Mouse (Mus musculus): Measurements from ENCODE around the gene Epm2aip1.
A peak's percentile ranks its signal among the peaks of the same experiment; 100 is the strongest.

Epm2aip1 gene

DNA sequence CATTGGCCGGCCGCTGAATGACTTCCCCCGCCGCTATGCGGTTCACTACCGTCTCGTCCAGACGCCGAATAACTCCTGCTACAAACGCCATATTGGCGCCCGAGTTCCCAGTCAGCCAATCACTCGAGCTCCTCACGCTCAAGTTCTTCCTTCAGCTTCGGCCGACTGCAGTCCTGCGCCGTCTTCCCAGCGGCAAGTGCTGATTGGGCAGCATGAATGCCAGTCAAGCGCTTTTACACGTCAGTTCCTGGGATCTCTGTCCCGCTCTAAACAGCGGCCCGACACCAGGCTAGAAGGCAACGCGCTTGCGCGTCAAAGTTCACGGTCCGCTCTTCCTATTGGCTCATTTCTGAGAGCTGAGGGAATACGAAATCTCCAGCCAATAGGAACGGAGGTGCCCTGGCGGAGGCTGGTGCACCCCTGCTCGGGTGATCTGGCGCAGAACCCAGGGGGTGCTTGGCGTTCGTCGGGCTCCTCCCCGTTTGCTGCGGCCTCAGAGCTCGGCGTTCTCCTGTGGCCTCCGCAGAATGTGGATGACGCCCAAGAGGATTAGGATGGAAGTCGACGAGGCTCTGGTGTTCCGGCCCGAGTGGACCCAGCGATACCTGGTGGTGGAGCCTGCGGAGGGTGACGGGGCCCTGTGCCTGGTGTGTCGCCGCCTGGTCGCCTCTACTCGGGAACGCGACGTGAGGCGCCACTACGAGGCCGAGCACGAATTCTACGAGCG is at the start of gene Epm2aip1, which contains the start of gene Mlh1:
Gene Epm2aip1, plus strand, starts transcription at position 496 of the 727 bp plus-strand sequence.
Gene Mlh1, minus strand, starts transcription at position 358 of the 727 bp plus-strand sequence.
- DNase-seq (ENCODE audit: low spot score in 2 of 2): peak; percentile 96 to 98

DNA sequence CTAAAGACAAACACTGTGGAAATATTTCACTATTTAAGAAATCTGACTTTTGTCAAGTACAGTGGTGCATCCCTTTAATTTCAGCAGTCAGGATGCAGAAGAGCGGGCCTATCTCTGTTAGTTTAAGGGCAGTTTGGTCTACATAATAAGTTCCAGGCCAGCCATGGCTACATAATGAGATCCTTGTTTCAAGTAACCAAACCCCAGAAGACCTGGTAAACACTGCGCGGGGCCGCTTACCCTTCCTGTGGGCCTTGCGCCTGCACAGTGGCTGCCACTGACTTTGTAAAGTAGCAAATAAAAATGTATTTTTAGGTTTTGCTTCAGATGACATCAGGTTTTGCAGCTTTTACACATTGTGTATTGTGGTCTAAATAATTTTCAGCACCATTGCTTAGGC is 48.3 kb upstream of the Epm2aip1 start:
- no peak for DNase-seq (ENCODE audit: low spot score in 2 of 2)

DNA sequence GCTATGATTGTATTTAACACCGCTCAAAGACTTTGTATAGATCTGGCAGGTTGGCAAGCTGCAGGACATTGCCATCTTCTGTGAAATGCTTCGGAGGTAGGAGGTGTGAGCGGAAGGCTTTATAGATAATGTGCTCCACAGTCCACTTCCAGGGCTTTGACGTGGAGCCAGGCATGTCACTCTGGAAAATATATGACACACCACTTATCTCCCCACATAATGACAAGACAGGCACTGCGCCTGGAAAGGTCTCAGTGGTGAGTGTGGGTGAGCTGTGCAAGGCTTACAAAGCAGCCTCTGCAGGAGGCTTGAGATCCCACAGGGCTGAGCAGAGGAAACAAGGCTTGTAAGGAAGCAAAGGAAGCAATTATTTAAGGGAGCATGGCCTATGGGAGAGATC is 43.3 kb upstream of the Epm2aip1 start:
- DNase-seq (ENCODE audit: low spot score in 2 of 2): no peak

DNA sequence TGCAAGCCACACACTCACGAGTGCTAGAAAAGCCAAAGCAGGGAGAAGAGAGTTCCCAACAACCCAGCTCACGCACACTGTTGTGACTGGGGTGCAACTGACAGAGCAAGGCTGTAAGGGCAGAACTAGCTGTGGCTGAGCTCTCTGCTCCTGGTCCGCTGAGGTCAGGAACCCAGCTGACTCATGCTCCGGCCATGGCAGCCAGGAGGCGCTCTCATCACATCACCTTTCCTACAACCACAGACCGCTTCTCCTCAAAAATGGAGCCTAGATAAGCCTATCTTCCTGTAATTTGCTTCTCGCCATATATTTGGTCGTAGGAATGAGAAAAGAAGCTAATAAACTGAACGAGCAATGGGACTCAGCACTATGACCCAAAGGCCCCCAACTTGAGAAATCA is 37.0 kb upstream of the Epm2aip1 start:
- no peak for DNase-seq (ENCODE audit: low spot score in 2 of 2)

DNA sequence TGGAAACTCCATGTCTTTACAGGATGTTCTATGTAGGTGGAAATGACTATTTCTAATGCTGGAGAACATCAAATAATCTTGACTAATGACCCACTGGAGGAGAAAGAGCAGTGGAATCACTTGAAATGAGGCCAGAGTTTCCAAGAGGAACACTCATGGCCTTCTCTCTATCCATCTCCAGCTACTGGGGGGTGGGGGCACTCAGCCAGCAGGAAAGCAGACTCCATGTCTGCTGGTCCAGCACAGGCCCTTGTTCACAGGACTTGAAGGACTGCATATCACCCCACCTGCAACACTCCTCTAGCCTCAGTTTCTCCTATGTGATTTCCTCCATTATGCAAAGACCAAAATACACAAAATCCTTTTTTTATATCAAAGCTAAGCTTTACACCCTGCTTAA is 34.0 kb upstream of the Epm2aip1 start:
- DNase-seq (ENCODE audit: low spot score in 2 of 2): no peak

DNA sequence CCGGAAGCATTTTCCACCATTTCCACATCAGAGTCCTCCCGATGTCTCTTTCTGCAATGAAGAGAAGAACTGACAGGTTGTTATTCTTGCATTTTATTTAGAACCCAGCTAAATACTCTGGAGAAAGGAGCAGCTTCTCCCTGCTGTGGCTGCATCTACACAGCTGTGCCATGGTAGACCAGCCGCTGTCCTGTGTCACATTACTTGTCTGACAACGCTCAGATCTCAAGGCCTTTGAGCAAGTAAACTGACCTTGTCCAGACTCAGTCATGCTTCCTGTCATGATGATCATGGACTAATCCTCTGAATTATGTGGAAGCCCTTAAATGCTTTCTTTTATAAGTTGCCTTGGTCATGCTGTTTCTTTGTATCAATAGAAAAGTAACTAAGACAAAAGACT is 31.9 kb upstream of the Epm2aip1 start:
- DNase-seq (ENCODE audit: low spot score in 2 of 2): no peak

DNA sequence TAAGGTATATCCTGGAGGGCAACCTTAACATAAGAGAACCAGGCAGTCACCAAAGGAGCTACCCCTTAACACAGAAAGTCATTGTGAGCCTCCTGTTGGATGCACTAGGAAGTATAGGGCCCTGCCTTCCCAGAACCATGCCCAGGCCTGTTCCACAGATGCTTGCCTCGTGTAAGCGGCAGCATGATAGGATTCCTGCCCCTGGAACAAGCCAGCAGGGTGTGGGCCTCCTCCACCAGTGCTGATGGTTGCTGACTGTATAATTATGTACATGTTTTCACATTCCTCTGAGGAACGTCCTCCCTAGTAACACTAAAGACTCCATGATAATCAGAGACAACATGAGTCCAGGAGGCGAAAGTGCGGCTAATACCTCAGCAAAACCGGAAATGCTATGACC is 28.3 kb upstream of the Epm2aip1 start:
- DNase-seq (ENCODE audit: low spot score in 2 of 2): no peak

DNA sequence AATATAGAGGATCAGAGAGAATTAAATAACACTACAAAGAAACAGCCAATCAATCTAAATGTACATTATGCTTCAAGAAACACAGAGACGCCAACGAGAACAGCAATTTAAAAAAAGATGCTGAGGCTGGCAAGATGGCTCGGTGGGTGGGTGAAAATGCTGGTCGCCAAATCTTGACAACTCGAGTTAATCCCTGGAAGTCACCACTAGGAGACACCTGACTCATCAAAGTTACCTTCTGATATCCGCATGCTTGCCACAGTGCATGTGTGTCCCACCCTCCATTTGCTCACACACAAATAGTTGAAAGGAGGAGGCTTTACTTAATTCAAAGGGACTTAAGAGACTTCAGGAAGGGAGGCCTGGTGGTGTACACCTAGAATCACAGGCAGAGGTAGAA is 26.2 kb upstream of the Epm2aip1 start:
- no peak for DNase-seq (ENCODE audit: low spot score in 2 of 2)

DNA sequence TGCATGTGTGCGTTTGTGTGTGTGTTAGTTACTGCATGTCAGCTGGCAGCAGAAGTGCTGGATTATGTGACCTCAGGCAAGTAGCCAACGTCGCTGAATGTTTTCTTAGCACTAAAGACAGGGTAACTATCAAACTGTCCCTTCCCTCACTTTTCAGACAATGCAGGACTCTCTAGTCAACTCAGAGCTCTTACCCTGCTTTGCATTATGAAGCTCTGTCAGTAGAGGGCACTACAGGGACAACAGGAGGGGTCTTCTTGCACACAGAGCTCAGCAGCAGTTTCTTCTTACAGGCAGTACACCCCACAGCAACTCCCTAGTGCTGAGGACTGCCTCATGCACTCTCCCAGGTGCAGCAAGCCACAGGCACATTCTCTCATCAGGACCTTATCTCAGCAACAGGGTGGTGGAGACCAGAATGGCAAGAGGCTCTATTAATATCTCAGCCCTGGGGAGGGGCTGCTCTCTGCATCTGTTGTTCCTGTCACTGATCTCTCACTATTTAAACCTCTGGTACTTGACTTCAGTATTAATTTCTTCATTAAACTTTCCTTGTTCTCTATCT is 24.0 kb upstream of the Epm2aip1 start:
- no peak for DNase-seq (ENCODE audit: low spot score in 2 of 2)

DNA sequence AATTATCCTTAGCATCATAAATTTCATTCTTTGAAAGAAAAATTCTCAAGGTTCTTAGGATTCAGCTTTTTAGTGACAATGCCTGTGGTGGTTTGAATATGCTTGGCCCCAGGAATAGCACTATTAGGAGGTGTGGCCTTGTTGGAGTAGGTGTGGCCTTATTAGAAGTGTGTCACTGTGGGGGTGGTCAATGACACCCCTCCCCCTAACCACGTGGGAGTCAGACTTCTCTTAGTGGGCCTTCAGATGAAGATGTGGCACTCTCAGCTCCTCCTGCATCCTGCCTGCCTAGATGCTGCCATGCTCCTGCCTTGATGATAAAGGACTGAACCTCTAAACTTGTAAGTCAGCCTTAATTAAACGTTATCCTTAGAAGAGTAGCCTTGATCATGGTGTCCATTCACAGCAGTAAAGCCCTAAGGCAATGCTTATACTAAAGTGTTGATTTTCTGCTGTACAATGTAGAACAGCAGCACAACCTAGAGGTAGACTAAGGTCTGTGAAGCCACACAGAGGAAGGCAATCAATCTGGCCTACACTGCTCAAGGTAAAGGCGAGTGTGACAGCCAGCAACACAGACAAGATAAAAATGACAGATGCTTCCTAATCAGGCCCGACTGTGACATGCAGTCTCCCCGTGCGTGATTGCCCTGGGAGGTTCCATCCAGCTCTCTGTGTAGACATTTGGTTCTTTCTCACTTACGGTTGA is 19.4 kb upstream of the Epm2aip1 start:
- no peak for DNase-seq (ENCODE audit: low spot score in 2 of 2)

DNA sequence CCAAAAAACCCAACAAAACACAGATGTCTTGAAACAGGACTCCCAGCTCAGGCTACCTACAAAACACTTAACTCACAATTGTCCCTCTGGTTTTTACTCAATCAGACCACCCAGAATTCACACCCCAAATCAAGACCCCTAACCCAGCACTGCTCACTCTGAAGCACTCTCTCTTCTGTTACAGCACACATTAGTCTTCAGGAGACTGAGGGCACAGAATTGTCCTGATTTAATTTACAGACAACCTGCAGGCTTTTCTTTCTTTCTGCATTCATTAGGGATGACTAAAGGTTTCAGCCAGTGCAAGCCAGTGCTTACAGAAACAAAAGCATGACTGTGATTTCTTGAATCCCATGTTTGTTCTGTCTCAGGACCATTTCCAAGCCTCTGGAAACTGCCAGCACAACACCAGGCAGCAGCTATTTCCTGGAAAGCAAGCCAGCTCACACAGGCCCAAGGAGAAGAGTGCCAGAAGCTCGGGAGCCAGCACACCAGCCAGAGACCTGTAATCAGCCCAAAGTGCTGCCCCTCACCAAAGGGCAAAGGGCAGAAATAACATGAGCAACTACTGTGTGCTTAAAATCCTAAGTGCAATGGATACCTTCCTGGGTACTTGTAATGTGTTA is 11.3 kb upstream of the Epm2aip1 start:
- DNase-seq (ENCODE audit: low spot score in 2 of 2): no peak

DNA sequence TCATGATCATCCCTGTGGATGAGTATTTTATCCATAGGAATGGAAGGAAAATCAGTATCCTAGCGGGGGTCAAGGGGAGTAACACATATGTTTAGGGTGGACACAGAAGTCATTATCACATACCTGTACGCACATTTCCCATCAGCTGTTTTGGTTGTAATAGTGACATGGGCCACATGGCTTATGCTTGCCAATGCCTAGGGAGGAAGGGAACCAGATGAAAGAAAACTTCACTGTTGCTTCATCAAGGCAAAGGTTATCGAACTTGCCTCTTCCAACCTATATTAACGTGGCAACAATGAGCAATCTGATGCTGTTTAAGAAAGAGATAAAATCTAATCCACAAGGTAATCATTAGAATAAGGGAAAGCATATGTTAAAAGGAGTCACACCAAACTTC is 10.4 kb upstream of the Epm2aip1 start:
- no peak for DNase-seq (ENCODE audit: low spot score in 2 of 2)

DNA sequence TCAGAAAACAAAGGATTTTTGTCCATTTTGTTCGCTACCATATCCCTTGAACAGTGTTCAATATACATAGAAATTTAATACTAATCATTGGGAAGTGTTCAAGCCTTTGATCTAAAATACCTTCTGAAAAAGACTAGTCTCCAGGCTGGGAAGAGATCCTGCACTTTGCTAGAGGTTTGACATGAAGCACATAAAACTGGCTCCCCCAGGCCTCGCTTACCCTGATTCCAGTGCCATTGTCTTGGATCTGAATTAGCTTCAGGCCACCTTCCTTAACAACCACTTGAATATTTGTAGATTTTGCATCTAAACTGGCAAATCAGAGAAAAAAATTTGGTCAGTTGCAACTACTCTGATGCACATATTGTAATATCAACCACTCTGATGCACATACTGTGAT is 3.7 kb upstream of the Epm2aip1 start:
- DNase-seq (ENCODE audit: low spot score in 2 of 2): no peak

DNA sequence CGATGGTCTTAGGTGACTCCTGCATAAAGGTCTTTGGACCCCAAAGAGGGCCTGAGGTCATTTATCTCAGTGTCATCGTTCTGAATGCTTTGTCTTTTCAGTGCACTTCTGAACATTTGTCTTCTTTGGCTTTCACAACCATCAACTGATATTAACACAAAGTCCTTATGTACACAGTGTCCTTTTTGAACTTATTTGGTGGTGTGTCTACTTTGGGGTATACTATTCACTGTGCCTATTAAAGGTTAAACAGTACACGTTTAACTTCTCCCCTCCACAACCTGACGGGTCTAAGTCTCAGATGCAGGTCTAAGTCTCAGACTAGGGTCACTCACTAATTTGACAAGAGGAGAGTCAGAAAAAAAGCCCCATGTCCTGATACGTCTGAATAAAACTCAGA is 1.1 kb upstream of the Epm2aip1 start:
- DNase-seq (ENCODE audit: low spot score in 2 of 2): no peak

DNA sequence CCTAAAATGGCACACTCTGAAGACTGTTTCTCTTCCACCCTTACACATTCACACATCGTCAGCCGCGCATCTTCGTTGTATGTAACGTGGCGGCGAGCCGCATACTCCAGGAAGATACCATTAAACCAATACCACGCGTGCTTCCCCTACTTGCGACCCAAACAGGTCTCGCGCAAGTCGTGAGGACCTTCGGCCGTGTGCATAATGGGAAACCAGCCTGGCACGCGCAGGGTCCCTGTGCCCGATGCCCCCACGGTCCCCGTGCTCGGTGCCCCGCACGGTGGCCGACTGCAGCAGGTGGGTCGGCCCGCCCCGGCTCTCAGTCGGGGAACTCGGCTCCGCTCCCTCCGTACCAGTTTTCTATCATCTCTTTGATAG is 684 bp upstream of the Epm2aip1 start:
- no peak for DNase-seq (ENCODE audit: low spot score in 2 of 2)

DNA sequence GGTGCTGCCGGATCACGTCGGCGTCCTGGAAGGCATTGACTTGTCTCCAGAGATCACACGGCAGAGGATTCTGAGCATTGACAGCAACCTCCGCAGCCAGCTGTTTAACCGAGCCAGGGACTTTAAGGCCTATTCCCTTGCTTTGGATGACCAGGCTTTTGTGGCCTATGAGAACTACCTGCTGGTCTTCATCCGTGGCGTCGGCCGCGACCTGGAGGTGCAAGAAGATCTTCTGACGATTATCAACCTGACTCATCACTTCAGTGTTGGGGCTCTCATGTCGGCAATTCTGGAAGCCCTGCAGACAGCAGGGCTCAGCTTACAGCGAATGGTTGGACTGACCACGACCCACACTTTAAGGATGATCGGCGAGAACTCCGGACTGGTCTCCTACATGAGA is 627 bp downstream of the Epm2aip1 start:
- DNase-seq (ENCODE audit: low spot score in 2 of 2): no peak

DNA sequence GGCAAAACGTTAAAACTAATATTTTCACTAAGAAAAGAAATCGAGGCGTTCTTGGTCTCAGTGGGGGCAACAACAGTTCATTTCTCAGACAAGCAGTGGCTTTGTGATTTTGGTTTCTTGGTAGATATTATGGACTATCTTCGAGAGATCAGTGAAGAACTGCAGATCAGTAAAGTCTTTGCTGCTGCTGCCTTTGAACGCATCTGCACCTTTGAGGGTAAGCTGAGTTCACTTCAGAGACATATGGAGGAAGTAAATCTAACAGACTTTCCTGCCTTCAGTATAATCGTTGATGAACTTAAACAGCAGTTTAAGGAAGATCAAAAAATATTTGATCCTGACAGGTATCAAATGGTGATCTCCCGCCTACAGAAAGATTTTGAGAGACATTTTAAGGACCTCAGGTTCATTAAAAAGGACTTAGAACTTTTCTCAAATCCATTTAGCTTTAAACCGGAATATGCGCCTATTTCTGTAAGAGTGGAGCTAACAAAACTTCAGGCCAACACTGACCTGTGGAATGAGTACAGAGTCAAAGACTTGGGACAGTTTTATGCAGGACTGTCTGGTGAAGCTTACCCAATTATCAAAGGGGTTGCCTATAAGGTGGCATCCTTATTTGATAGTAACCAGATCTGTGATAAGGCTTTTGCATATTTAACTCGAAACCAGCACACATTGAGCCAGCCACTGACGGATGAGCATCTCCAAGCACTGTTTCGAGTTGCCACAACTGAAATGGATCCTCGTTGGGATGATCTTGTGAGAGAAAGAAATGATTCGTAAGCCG is 1.5 kb downstream of the Epm2aip1 start:
- no peak for DNase-seq (ENCODE audit: low spot score in 2 of 2)

DNA sequence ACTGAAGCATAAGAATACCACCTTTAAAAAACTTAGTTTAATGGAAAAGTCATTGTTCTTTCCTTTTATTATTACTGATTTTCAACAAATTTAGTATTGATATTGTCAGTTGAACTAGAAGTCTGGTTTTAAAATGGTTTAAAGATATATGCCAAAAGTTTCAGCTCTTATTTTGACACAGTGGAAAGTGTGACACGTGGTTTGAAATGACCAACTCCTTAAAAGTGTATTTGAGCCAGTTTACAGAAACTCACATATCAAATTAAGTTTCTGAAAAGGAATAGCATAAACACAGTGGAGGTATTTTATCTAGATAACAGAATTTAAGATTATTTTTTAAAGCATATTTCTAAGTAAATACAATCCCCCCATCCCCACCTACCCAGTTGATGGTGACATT is 2.2 kb downstream of the Epm2aip1 start:
- DNase-seq (ENCODE audit: low spot score in 2 of 2): no peak

DNA sequence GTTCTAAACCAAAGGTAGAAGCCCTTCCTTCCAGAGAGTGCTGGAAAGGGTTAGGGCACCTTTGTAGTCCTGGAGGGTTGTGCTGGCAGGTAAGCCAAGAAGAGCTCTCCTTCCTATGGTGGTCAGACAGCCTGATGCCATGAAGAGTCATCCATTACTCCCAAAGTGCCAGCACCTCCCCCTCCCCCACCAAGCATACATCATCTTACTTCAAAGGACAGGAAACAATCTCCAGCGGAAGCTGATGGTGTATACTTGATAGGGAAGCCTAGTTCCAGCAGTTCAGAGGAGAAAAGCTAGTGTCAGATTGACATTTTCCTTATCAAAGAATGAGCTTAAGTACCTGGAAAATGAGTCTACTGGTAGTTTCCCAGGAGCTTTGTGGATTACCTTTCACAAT is 3.4 kb downstream of the Epm2aip1 start:
- no peak for DNase-seq (ENCODE audit: low spot score in 2 of 2)

DNA sequence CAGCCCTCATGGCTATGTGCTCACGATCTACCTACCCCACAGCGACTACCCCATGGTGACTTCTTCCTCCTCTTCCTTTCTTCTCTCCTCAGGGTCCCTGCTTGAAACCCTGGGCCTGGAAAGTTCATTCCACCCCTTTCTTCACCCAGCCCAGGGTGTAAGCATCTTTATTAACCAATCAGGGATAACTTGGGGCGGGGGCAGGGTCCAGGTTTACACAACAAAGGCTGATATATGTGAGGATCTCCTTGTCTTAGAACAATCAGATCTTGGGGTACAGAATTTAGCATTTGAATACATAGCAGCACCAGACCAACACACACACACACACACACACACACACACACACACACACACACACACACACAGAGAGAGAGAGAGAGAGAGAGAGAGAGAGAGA is 13.3 kb downstream of the Epm2aip1 start:
- DNase-seq (ENCODE audit: low spot score in 2 of 2): no peak

DNA sequence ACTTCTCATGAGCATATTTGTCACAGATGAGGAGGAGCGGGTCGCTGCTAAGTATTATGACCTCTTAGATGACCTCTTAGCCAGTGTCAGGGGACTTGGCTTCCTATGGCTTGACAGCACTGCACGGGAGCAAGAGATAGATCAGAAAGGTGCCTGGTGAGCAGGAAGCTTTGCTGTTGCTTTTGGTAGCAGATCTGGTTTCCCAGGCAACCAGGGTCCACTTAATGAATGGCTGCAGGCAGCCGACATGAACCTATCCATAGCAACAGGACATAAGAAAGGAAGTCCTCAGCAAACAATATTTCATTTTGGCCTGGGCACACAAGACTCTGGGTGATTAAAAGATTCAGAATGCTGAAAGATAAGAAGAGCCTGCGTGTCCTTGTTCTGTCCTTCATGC is 13.9 kb downstream of the Epm2aip1 start:
- no peak for DNase-seq (ENCODE audit: low spot score in 2 of 2)

DNA sequence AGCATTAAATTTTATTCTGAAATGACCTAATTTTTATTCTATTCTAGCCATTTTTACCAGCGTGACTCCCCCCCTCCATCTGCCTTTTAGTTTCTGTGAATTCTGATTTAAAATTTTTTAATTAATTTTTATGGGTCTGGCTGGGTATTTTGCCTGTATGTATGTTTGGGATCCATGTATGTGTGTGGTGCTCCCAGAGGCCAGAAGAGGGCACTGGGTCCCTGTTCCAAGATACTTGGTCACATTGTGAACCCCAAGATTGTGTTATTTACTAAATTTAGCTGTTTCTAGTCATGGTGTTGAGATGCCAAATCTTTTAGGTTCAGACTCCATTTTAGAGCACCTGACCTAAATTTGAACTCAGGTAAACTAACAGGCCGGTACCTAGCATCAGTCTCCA is 14.7 kb downstream of the Epm2aip1 start:
- no peak for DNase-seq (ENCODE audit: low spot score in 2 of 2)
